Mouse (Mus musculus) frontal cortex, postnatal 14 days (tissue): Measurements from ENCODE around the gene Tfrc.
A peak's percentile ranks its signal among the peaks of the same experiment; 100 is the strongest.

Experiments used
- DNase-seq, 2 experiments: peaks; one replicate each; pipeline ENCODE4 v3.0.0; 2022; ENCODE audit warnings: low spot score in 2 of 2

Tfrc gene

GRCm38 (mm10) chr16:32608712-32609400 is at the start of gene Tfrc:
Gene Tfrc, plus strand, starts transcription at chr16:32608920.
- DNase-seq, result peak; percentile 93

GRCm38 (mm10) chr16:32559493-32559892 is 49.2 kb upstream of the Tfrc start:
- DNase-seq, result no peak

DNA sequence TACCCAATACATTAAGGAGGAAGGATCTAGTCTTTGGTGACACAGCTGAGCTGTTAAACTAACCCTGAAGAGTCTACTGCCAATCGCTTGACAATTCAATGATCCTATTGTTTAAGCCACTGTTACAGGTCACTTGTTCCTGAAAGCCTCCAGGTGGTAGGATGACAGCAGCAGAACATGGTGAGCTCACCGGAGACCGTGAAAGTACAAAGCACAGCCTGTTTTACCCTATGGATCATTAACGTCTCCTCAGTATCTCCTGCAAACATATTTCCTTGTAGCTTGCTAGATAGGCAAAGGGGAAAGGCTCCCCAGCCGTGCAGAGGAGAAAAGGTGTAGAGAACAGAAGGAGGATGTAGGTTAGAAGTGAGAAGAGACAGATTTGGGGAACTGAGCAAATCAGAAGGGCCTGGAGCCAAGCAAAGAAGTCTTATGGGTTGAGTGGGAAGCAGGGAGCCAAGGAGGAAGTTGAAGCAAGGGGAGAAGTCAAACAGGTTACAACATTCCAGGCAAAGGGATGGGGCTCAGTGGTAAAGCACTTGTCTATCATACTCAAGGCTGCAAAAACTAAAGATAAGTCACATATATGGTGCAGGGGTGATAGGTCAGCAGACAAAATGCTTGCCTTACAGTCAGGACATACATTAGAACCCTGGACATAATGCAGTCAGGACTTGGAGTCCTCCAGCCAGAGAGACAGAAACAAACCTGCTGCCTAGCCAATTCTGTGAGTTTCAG is 45.5 kb upstream of the Tfrc start:
- DNase-seq, result no peak

- DNase-seq, result no peak
These were observed 41.4 kb upstream of the Tfrc start for GRCm38 (mm10) chr16:32567282-32567681.

- no peak for DNase-seq
These were observed 40.3 kb upstream of the Tfrc start for GRCm38 (mm10) chr16:32568401-32568800.

- DNase-seq, result no peak
These were observed 38.7 kb upstream of the Tfrc start for GRCm38 (mm10) chr16:32570042-32570441.

DNA sequence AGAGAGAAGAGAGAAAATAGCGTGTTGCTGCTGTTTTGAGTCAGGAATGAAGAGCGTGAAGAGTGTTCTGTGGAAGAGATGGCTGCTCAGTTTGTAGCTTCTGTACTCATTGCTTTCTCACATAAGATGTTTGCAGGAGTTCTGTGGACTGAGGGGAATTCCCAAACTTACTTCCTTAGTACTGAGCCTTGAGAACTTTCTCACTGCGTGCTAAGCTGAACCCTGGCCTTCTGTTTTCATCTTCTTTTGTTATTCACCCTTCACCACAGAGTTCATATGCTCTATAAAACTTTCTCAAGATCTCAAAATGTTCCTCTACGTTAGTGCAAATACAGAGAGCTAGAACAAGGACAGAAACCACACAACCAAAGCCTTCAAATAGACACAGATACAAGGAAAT is 36.2 kb upstream of the Tfrc start:
- no peak for DNase-seq

DNA sequence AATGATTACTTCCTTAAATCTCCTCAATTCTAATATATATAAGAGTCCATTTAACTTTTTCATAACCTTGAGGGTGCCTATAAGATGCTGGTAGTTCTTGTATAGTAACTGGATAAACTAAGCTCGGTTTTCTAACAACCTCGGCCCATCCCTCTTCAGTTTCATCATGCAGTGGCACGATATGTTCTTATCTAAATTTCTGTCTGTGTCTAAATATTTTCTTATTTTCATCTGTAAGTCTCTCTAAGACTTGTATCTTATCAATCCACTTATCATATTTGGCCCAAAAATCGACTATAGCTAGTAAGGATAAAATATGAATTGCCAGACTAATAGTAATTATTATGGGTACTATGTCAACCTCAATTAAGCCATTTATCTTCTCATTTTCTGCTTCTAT is 22.2 kb upstream of the Tfrc start:
- DNase-seq, result no peak

- no peak for DNase-seq
These were observed 20.2 kb upstream of the Tfrc start for GRCm38 (mm10) chr16:32588568-32588967.

GRCm38 (mm10) chr16:32591521-32591920 is 17.2 kb upstream of the Tfrc start:
- DNase-seq, result no peak

GRCm38 (mm10) chr16:32593283-32593805 is 15.4 kb upstream of the Tfrc start:
- no peak for DNase-seq

DNA sequence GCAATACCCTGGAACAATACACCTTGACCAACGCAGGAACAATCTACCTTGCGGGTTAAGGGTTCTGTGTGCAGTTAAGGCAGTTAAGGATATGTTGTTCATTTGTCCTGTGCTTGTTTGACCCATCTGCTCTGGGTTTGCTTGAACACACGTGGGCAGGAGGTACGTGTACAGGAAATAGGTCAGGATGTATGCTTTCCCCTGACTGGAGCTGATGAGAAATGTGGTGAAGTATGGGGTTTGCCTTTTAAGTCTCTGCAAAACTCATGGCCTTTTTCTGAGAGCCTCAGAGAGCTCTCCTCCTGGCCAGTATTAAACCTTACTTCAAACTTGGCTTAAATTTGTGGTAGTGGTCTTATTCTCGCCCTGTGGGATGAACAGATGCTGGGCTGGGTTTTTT is 14.8 kb upstream of the Tfrc start:
- DNase-seq, result no peak

DNA sequence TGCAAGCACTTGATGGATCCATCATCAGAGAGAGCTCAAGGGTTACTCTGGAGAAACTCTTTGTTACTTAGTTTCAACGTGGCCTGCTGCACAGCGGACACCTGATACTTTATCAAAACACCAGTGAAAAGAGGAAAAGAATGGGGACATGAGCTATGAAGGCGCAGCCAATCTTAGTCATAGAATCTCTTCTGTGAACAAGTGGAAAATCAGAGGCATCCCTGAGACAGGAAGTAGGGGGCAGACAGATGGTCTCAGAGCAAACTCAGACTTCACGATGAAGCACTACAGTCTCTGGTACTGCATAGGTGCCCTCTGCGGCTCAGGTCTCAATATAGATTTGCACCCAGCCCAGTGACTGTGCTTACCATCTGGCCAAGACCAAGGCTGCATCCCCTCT is 14.0 kb upstream of the Tfrc start:
- DNase-seq, result no peak

DNA sequence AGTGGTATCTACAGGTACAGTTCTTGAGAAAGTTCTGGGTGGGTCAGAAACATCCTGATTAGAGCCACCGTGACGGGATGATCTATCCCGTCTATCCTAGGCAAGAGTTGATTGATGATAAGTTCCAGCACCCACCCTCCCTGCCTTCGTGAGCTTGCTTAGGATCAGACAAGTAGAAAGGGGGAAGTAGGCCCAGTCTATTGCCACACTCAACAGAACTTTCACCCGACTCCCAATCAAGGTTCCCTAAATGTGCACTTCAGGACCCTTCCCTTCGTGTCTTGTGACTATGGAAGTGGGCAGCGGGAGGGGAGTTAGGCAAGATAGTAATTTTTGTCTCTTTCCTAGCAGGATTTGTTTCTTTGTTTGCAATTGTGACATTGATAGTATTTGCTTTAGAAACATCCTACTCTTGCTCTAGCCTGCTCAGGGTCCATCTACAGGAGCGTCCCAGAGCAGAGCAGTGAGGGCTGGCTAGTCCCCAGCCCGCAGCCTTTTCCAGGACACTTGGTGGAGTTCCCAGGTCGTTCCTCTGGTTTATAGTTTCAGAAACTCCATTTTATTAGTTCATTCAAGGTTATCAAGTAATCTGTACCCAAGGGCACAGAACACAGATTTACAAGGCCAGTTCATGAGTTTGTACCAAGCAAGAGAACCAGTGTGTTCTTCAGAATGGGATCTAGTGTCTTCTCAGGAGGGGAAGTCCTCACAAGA is 13.4 kb upstream of the Tfrc start:
- DNase-seq, result no peak

GRCm38 (mm10) chr16:32597909-32598381 is 10.8 kb upstream of the Tfrc start:
- DNase-seq, result no peak

GRCm38 (mm10) chr16:32599151-32599550 is 9.6 kb upstream of the Tfrc start:
- DNase-seq, result no peak

GRCm38 (mm10) chr16:32602193-32602685 is 6.5 kb upstream of the Tfrc start:
- no peak for DNase-seq

DNA sequence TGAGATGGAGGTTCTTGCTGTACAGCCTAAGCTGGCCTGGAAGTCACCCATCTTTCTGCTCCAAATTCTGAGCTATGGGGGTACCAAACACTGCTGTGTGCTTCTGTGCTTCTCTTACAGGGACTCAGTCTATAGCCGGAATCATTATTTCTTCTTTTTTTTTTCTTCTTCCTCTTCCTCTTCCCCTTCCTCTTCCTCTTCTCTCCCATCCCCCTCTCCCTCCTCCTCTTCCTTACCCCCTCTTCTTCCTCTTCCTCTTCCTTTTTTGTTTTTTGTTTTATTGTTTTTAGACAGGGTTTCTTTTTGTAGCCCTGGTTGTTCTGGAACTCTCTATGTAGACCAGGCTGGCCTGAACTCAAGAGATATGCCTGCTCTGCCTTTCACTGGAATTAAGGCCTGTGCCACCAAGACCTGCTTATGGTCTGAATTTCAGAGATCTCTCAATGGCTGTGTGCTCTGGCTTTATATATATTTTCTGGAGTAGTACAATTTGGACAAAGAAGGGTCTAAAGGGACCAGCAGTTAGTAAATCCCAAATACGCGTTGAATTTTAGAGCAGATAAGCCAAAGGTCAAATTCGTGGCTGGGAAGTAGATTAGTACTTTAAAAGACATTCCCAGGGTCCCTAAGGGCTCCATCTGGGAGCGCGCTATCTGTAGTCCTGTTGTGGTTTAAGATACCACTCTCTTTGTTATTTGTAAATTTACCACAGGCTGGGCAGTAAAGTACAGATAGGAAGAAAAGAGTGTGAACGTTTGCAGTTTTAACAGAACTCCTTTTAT is 967 bp upstream of the Tfrc start:
- no peak for DNase-seq

GRCm38 (mm10) chr16:32608344-32608711 is 392 bp upstream of the Tfrc start:
- no peak for DNase-seq

DNA sequence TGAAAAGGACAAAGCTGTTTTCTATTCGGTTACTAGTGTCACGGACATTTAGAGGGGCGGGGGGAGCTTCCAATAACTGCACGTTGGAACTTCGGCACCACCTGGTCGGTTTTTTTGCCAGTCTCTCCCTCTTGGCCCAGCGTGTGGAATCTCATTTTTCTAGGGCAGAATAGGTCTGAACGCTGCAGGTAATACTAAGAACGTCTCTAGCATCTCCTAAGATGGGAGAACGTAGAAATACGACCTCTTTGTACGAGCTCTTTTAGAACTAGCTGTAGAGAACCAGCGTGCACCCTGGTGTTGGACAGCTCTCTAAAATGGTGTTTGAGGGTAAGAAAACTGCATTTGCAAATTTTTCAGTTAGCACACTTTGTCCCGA is 670 bp downstream of the Tfrc start:
- no peak for DNase-seq

- no peak for DNase-seq
These were observed 1.9 kb downstream of the Tfrc start for GRCm38 (mm10) chr16:32610460-32611255.
